Mouse (Mus musculus) T-helper 17 cell (primary cell): ENCODE results near the gene Bmp10.

Source experiments
- in situ Hi-C, 2 experiments: fragments of 300-600 bp; cut with MboI, MseI; formaldehyde crosslinking; loops; 1 replicate in 1 of 2; 2 replicates in 1 of 2; pipeline ENCODE4 v1.15.1; 2025; ENCODE audit warnings: high pct_unique_total_duplicates in 2 of 2

Bmp10 gene

DNA sequence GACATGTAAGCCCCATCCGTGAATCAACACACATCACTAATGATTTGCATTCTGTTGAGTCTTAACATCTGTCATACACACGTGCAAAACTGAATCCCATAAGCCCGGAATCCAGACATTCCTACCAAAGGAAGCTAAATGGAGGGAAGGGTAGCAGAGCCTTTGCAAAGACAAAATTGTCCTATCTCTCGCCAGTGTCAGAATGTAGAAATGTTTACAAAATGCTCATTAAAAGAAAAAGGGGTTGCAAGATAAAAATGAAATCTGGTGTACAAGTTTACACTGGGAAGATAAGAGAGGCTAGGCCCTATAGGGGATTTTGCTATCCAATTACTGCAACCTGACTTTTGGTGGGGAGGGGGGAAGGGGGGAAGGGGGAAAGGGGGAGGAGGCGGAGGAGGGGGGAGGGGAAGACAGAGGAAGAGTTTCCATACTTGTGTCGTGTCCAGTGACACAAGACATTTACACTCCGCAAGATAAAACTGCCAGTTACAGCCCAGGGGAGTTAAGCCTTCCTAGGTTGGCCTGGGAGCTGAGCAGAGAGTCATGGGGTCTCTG is at the start of gene Bmp10:
Bmp10 (plus strand) TSS at position 508 of the 558 bp plus-strand sequence.
- in situ Hi-C loops: no loop called here

- in situ Hi-C loops: no loop called here
Observed at GRCm38 (mm10) chr6:87383926-87384691, 44.7 kb upstream of the Bmp10 start.

- in situ Hi-C loops: no loop called here
Observed at GRCm38 (mm10) chr6:87384761-87385160, 44.0 kb upstream of the Bmp10 start.

DNA sequence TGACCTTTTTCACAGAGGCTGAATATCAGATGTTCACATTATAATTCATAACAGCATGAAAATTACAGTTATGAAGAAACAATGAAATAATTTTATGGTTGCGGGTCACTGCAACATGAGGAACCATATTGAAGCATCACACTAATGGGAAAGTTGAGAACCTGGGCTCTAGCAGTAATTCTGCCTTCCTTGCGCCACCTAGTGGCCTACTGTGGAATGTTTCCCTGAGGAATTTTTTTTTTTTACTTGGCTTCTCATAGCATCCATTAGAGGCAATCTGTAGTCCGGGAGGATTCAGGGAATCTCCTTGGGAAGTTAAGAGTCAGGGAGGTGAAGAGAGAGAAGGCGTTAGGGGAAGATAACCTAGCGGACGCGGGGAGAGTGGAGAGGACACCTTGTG is 42.6 kb upstream of the Bmp10 start:
- in situ Hi-C loops: no loop called here

- in situ Hi-C loops: no loop called here
Observed at GRCm38 (mm10) chr6:87386681-87387080, 42.1 kb upstream of the Bmp10 start.

DNA sequence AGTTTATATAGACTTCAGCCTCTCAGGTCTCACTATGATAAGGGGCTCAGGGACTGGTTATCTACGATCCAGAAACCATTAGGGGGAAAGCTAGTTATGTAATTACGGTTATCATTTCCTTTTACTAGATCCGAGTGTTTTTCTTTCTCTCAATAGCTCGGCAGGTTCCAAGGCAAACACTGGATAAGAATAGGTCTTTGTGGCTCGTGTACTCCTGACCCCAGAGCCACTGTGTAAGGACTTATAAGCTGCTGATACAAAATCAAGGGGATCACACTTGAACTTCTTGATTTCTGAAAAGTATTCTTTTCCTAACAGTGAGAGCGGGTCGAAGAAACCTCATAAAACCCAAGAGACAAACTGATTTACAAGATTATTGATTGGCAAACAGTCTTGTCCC is 39.9 kb upstream of the Bmp10 start, which contains the start of gene Gkn3:
Gkn3 (minus strand) TSS at position 59 of the 400 bp plus-strand sequence.
- in situ Hi-C loops: no loop called here

DNA sequence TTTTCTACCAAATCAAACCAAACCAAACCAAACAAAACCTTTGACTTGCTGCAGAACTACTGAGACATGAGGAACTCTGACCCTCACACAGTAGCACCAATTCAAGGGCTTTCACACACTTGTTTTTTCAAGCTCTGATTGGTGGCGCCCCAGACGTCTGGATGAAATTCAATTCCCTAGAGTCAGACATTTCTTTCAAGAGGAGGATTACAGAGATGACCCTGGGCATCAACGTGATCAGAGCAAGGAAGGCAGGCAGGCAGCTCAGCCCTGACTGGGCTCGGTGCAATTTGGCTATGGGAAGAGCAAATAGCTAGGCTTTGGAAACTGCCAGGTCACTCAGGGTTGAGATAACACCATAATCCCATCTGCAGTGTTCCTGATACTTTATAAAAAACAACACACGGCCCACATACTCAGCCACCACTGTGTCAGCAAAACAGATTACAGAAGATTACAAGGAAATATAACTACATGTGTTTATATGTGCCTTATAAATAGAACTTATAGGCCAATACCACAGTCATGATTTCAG is 39.3 kb upstream of the Bmp10 start:
- in situ Hi-C loops: no loop called here

- in situ Hi-C loops: no loop called here
Observed at GRCm38 (mm10) chr6:87393466-87394205, 35.2 kb upstream of the Bmp10 start.

DNA sequence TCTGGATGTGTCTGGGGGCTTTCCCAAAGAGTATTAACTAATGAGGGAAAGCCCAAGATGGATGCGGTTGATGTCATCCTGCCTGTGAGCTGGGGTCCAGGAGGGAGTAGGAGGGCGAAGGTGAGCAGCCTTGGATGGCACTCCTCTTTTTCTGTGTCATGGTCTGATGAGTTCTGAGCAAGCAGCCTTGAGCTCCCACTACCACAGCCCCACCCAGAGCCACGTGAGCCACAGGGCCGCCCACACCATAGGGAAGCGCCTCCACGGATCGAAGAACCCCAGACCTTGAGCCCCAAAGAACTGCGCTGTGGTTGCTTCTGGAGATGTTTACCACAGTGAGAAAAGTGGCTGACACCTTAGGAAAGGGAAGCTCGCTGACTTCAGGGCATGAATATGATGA is 34.0 kb upstream of the Bmp10 start:
- in situ Hi-C loops: loop anchor here (5.0 kb wide), 1 partner anchor 58 kb away; no protein-coding TSS in a partner anchor

DNA sequence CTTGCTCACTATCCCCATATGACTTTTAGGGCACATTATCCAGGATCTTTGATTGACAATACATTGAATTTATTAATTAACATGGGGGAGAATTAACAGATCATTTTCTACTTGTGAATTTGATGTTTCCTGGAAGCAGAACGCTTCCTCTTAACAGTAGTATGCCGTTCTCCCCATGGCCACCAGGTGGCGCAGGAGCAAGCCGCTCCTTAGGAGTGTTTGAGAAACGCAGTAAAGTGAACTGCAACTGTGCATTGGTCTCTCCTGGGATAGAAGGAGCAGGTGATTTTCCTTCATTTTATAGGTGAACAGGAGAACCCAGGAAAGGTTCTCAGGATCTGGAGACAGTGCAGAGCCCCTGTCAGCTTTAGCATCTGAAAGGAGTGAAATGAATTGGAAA is 29.7 kb upstream of the Bmp10 start:
- in situ Hi-C loops: loop anchor here (5.0 kb wide), 1 partner anchor 53 kb away; no protein-coding TSS in a partner anchor

- in situ Hi-C loops: loop anchor here (5.0 kb wide), 1 partner anchor 52 kb away; no protein-coding TSS in a partner anchor
Observed at GRCm38 (mm10) chr6:87399886-87400566, 28.8 kb upstream of the Bmp10 start.

- in situ Hi-C loops: no loop called here
Observed at GRCm38 (mm10) chr6:87401456-87401855, 27.3 kb upstream of the Bmp10 start.

DNA sequence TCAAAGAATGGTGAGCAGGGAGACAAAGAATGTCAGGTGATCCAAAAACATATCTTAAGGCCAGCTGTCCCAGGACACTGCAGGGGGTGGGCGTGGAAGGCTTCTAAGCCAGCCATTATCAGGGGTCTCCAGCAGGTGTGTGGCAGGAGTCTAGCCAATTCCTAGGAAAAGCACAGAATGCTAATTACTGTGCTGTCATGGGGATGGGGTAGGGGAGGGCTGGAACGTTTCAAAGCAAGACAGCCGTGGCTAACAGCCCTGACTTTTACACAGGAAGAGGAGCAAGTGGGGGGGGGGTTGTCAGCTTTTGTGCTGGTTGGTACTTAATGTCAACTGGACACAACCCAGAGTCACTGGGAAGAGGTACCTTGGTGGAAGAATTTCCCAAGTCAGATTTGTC is 16.8 kb upstream of the Bmp10 start:
- in situ Hi-C loops: no loop called here

GRCm38 (mm10) chr6:87422304-87422703 is 6.5 kb upstream of the Bmp10 start:
- in situ Hi-C loops: no loop called here

- in situ Hi-C loops: no loop called here
Observed at GRCm38 (mm10) chr6:87424037-87424816, 4.6 kb upstream of the Bmp10 start.

DNA sequence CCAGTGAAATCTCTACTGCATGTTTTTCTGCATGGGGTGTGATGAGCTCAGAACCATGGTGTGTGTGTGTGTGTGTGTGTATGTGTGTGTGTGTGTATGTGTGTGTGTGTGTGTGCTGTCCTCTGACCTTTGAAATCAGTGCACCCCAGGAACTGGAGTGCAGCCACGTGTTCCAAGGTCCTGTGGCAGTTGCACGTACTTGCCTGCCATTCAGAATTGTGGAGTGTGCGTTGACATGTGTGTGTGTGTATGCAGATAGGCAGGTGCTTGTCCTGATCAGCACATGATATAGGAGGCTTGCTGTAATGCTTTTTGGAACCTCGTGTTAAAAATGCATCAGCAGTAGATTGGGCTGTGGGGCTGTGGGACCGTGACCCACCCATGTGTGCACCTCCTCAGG is 1.8 kb upstream of the Bmp10 start:
- in situ Hi-C loops: no loop called here

GRCm38 (mm10) chr6:87427616-87428015 is 1.2 kb upstream of the Bmp10 start:
- in situ Hi-C loops: no loop called here

GRCm38 (mm10) chr6:87435791-87436190 is 7.0 kb downstream of the Bmp10 start:
- in situ Hi-C loops: no loop called here

DNA sequence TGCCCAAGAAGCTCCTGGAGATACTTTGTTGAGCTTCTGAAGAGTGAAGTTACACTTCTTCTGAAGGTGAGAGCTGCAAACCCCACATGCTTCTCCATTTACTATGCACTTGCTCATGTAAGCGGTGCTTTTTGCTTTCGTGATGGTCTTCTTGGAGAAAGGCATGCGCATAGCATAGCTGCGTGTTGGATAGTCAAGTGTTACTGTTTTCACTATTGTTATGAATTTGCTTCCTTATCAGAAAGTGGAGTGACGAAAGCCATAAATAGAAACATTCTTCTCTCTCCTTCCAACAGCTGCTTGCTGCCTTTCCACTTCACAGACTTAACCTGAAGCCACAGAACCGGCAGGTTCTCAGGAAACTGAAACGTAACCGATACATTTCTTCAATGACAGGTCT is 8.0 kb downstream of the Bmp10 start:
- in situ Hi-C loops: no loop called here

DNA sequence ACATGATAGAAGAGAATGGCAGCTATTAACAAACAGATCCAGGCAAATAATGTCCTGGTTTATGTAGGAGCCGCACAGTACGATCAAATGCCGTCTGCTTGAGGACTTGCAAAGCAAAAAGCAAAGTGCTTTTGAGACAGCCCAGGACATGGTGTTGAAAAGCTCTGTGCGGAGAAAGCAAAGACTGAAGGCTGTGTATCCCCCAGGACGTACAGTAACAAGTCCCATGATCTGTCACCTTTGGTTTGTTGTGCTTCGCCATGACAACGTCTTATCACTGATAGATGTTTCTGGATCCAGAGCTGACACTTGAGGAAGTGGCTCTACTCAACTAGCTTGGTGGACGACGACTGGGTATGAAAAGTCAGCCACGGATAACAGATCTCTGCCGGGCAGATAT is 14.5 kb downstream of the Bmp10 start:
- in situ Hi-C loops: no loop called here

DNA sequence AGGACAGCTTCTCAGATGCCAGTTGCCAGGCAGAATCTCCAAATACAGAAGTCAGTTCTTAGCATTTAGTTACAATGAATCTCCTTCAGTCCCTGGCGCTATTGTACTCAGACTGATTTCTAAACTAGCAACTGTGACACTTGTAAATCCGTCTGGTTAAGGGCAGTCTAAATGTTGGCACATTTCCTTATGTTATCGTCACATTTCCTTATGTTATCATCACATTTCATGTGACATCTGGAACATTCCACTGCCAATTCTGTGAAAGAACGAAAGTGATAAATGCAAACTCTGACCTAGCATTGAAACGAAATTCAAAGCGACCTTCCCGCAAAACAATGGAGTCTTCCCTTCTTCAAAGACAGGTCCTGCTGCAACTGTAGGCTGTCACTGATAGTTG is 16.4 kb downstream of the Bmp10 start:
- in situ Hi-C loops: no loop called here
